Mouse (Mus musculus) spleen, adult 2 months (tissue): ENCODE results near the gene Wipf1.

Experiments used
- CTCF ChIP-seq: fragments of 200-500 bp; IDR thresholded peaks from 2 replicates; pipeline ENCODE4 v1.5.1; 2011; ENCODE audit warnings: mild to moderate bottlenecking, inconsistent platforms; ENCODE audit not compliant: insufficient read depth, insufficient read length, insufficient replicate concordance; ENCODE audit errors: extremely low read depth
- POLR2A ChIP-seq: fragments of 200-500 bp; IDR thresholded peaks from 2 replicates; pipeline ENCODE4 v1.6.1; 2011; ENCODE audit warnings: low read depth, low read length, inconsistent platforms

DNA sequence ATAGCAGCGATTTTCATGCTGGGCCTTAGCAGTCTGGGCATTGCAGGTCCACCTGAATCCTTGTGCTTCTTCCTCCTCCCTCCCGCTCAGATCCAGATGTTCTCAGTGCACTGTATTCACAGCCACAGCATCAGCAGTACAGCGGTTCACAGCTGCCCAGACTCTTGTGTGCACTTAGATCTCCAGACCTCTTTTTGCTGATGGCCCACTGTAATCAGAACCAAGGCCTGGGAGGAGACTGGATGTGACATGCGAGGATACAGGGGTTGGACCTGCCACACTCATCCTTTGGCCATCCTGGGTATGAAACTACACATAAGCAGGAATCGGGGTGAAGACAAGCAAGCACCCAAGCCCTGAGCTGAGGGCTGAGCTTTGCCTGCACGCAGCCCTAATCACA is 72.6 kb downstream of the Wipf1 start:
- TF ChIP-seq CTCF, result no peak
- no peak for TF ChIP-seq POLR2A
